Mouse (Mus musculus) stomach, postnatal 0 days (tissue): ENCODE results near the gene Mllt6. TPM values are rescaled to one million over a fixed set of nuclear protein-coding genes. Genes with fewer than 3 reads are reported as not detected.
A peak's percentile ranks its signal among the peaks of the same experiment; 100 is the strongest.

Source experiments
- ATAC-seq: fragments of 200-750 bp; cut with Nextera tagmentation; 2 replicates; pipeline ENCODE4 v1.8.0; 2017; ENCODE audit not compliant: low FRiP score, low TSS enrichment
- DNase-seq: peaks from one replicate; pipeline ENCODE4 v3.0.0-alpha.2; 2016; ENCODE audit warnings: low spot score
- H3K27ac ChIP-seq: fragments of 300-500 bp; sonication (generic); replicated peaks from 2 replicates; pipeline ENCODE4 v1.5.1; 2014; ENCODE audit warnings: mild to moderate bottlenecking, control low read depth
- H3K27me3 ChIP-seq: fragments of 300-500 bp; sonication (generic); 2 replicates; pipeline ENCODE4 v1.6.1; 2014; ENCODE audit warnings: low read length; ENCODE audit not compliant: control insufficient read depth, insufficient read depth
- H3K36me3 ChIP-seq: fragments of 300-500 bp; sonication (generic); 2 replicates; pipeline ENCODE4 v1.6.1; 2014; ENCODE audit warnings: low read length, mixed read lengths; ENCODE audit not compliant: control insufficient read depth, insufficient read depth
- H3K4me1 ChIP-seq: fragments of 300-500 bp; sonication (generic); replicated peaks from 2 replicates; pipeline ENCODE4 v1.6.1; 2014; ENCODE audit warnings: antibody characterized with exemption; ENCODE audit not compliant: control insufficient read depth, insufficient read depth
- H3K4me2 ChIP-seq: fragments of 300-500 bp; sonication (generic); replicated peaks from 2 replicates; pipeline ENCODE4 v1.6.1; 2014; ENCODE audit warnings: low read depth, mild to moderate bottlenecking, control low read depth, moderate library complexity
- H3K4me3 ChIP-seq: fragments of 300-500 bp; sonication (generic); 2 replicates; pipeline ENCODE4 v1.5.1; 2014; ENCODE audit warnings: low read depth, low read length, control low read depth
- H3K9ac ChIP-seq: fragments of 300-500 bp; sonication (generic); 2 replicates; pipeline ENCODE4 v1.6.1; 2014; ENCODE audit warnings: mild to moderate bottlenecking, low read length, control low read depth, mixed read lengths
- H3K9me3 ChIP-seq: fragments of 300-500 bp; sonication (generic); 2 replicates; pipeline ENCODE4 v1.6.1; 2016; ENCODE audit warnings: low read length; ENCODE audit not compliant: control insufficient read depth
- CTCF ChIP-seq: IDR thresholded peaks from 2 replicates; pipeline ENCODE4 v1.5.1; 2016; ENCODE audit warnings: antibody characterized with exemption, low read depth, mild to moderate bottlenecking, moderate library complexity
- EP300 ChIP-seq: optimal IDR thresholded peaks from 2 replicates; pipeline ENCODE3; 2016; ENCODE audit warnings: antibody characterized with exemption
- WGBS: fragments of 180-500 bp; shearing (Covaris S2); extraction: QIAGEN DNeasy Blood & Tissue Kit; methylation state at CpG from one replicate; pipeline ENCODE4 v1.1.7; 2014; 5-methylcytosine and 5-hydroxymethylcytosine counted together
- polyA plus RNA-seq: library from polyadenylated mRNA; unstranded; fragments of >200 nt; fragmentation: Nextera tagmentation; extraction: Ambion mirVana; gene quantifications from 2 replicates; pipeline ENCODE4 v1.2.1, GENCODE M21; 2015

Mllt6 gene
- polyA plus RNA-seq, 1 experiment from 2014 or later: 1.1 TPM

- peak overlapping the region; percentile 2; the same call in 1 of the 2 replicates for H3K4me3 ChIP-seq
- no peak for TF ChIP-seq CTCF
- TF ChIP-seq EP300: no peak
- WGBS: 51% methylated on average over 11 of the region's 11 CpGs
- ATAC-seq (no peak), DNase-seq (no peak)
- H3K4me2 ChIP-seq: peak overlapping the region; percentile 89
- H3K36me3 ChIP-seq: no peaks in the 10 kb centered on the region
- no peaks in the 10 kb centered on the region for H3K9me3 ChIP-seq
- peak overlapping the region; percentile 91; the same call in 1 of the 2 replicates for H3K27ac ChIP-seq
- no peaks in the 10 kb centered on the region for H3K27me3 ChIP-seq
- 0 out of 2 replicates have a peak, but pooled peaks cover 11% of the 10 kb centered on the region for H3K4me1 ChIP-seq
- H3K9ac ChIP-seq: peak overlapping the region; percentile 89; the same call in 1 of the 2 replicates
Observed at GRCm38 (mm10) chr11:97658751-97659266, 4.4 kb upstream of the Mllt6 start.

GRCm38 (mm10) chr11:97659267-97659989 lies 3.8 kb upstream of the Mllt6 start:
- TF ChIP-seq CTCF: no peak
- no peak for TF ChIP-seq EP300
- ATAC-seq (no peak), DNase-seq (no peak)

GRCm38 (mm10) chr11:97659990-97660714 lies 3.1 kb upstream of the Mllt6 start:
- 0 out of 2 replicates have a peak, but pooled peaks cover 11% of the 10 kb centered on the region for H3K4me1 ChIP-seq
- under 1% methylated on average over 52 of the region's 78 CpGs for WGBS

More at GRCm38 (mm10) chr11:97659267-97659989, 3.8 kb upstream of the Mllt6 start:
- H3K4me1 ChIP-seq: 0 out of 2 replicates have a peak, but pooled peaks cover 11% of the 10 kb centered on the region
- H3K4me2 ChIP-seq: peak overlapping the region; percentile 89
- peak overlapping the region; percentile 79 for H3K4me3 ChIP-seq
- H3K36me3 ChIP-seq: no peaks in the 10 kb centered on the region
- H3K9ac ChIP-seq: peak overlapping the region; percentile 89
- H3K27ac ChIP-seq: peak overlapping the region; percentile 91
- WGBS: 7% methylated on average over 13 of the region's 13 CpGs
- H3K27me3 ChIP-seq: no peaks in the 10 kb centered on the region
- no peaks in the 10 kb centered on the region for H3K9me3 ChIP-seq

GRCm38 (mm10) chr11:97660734-97661647 lies 2.2 kb upstream of the Mllt6 start:
- Histone ChIP-seq H3K4me1 (0 out of 2 replicates have a peak, but pooled peaks cover 11% of the 10 kb centered on the region), H3K9me3 (no peaks in the 10 kb centered on the region), H3K4me2 (peak overlapping the region; percentile 89), H3K4me3 (peak overlapping the region; percentile 79), H3K27ac (peak overlapping the region; percentile 92), H3K27me3 (no peaks in the 10 kb centered on the region), H3K36me3 (no peaks in the 10 kb centered on the region), H3K9ac (peak overlapping the region; percentile 89)
- DNase-seq (no peak), ATAC-seq (no peak)
- TF ChIP-seq CTCF: no peak
- no peak for TF ChIP-seq EP300
- WGBS: 8% methylated on average over 27 of the region's 27 CpGs

More at GRCm38 (mm10) chr11:97659990-97660714, 3.1 kb upstream of the Mllt6 start:
- H3K4me2 ChIP-seq: peak overlapping the region; percentile 89
- H3K27ac ChIP-seq: peak overlapping the region; percentile 91
- no peaks in the 10 kb centered on the region for H3K27me3 ChIP-seq
- TF ChIP-seq EP300 (no peak), CTCF (no peak)
- no peaks in the 10 kb centered on the region for H3K9me3 ChIP-seq
- peak overlapping the region; percentile 79 for H3K4me3 ChIP-seq
- DNase-seq (peak; percentile 90), ATAC-seq (peak; percentile 85)
- H3K36me3 ChIP-seq: no peaks in the 10 kb centered on the region
- H3K9ac ChIP-seq: peak overlapping the region; percentile 89

- no peaks in the 10 kb centered on the region for H3K9me3 ChIP-seq
- peak overlapping the region; percentile 89 for H3K4me2 ChIP-seq
- no peaks in the 10 kb centered on the region for H3K36me3 ChIP-seq
- no peaks in the 10 kb centered on the region for H3K27me3 ChIP-seq
- DNase-seq: peak; percentile 86
- H3K4me1 ChIP-seq: 0 out of 2 replicates have a peak, but pooled peaks cover 11% of the 10 kb centered on the region
- peak overlapping the region; percentile 92 for H3K27ac ChIP-seq
- ATAC-seq: peak; percentile 11; the same call in 1 of the 2 replicates
- WGBS: under 1% methylated on average over 20 of the region's 20 CpGs
- TF ChIP-seq EP300: no peak
- no peak for TF ChIP-seq CTCF
- peak overlapping the region; percentile 75 for H3K4me3 ChIP-seq
- peak overlapping the region; percentile 50; the same call in 1 of the 2 replicates for H3K9ac ChIP-seq
Observed at GRCm38 (mm10) chr11:97661648-97662133, 1.5 kb upstream of the Mllt6 start.
